Mouse (Mus musculus) myocyte (in vitro differentiated cells): Measurements from ENCODE around the gene Krtap1-5. TPM values are rescaled to one million over a fixed set of nuclear protein-coding genes. Genes with fewer than 3 reads are reported as not detected.

ENCODE experiments used
- H3K27me3 ChIP-seq: one replicate; pipeline ENCODE4 v1.6.1; 2011; ENCODE audit not compliant: control insufficient read depth, insufficient read depth, insufficient read length
- H3K36me3 ChIP-seq: one replicate; pipeline ENCODE4 v1.6.1; 2011; ENCODE audit not compliant: control insufficient read depth, insufficient read depth
- H3K4me2 ChIP-seq: one replicate; pipeline ENCODE4 v1.6.1; 2011; ENCODE audit warnings: low read depth, control low read depth
- H3K4me3 ChIP-seq: one replicate; pipeline ENCODE4 v1.5.1; 2011; ENCODE audit warnings: mild to moderate bottlenecking, control low read depth, moderate library complexity
- H3K79me2 ChIP-seq: one replicate; pipeline ENCODE4 v1.6.1; 2011; ENCODE audit not compliant: control insufficient read depth, insufficient read depth
- H3ac ChIP-seq: one replicate; pipeline ENCODE4 v1.6.1; 2011; ENCODE audit not compliant: control insufficient read depth, insufficient read length
- CEBPB ChIP-seq: IDR thresholded peaks from 2 replicates; pipeline ENCODE4 v1.6.1; 2011; ENCODE audit warnings: mild to moderate bottlenecking, moderate library complexity; ENCODE audit not compliant: poor library complexity, insufficient read depth, severe bottlenecking
- E2F4 ChIP-seq: IDR thresholded peaks from one replicate; pipeline ENCODE4 v1.6.1; 2011; ENCODE audit warnings: mild to moderate bottlenecking, control low read depth, moderate library complexity; ENCODE audit not compliant: insufficient read depth
- MAX ChIP-seq: IDR thresholded peaks from one replicate; pipeline ENCODE4 v1.6.1; 2011; ENCODE audit warnings: low read depth, mild to moderate bottlenecking, control low read depth
- MYOD1 ChIP-seq, 3 experiments: IDR thresholded peaks; one replicate each; pipeline ENCODE4 v1.6.1; 2011; ENCODE audit warnings: control low read depth in 2 of 3, low read depth in 2 of 3, mild to moderate bottlenecking in 2 of 3, moderate library complexity in 1 of 3; ENCODE audit not compliant: insufficient read length in 2 of 3, control insufficient read depth in 1 of 3
- MYOG ChIP-seq, 3 experiments: IDR thresholded peaks; one replicate each; pipeline ENCODE4 v1.6.1; 2011; ENCODE audit warnings: control low read depth in 2 of 3, low read depth in 2 of 3, mild to moderate bottlenecking in 2 of 3; ENCODE audit not compliant: insufficient read length in 2 of 3, control insufficient read depth in 1 of 3, insufficient read depth in 1 of 3
- POLR2A ChIP-seq: IDR thresholded peaks from one replicate; pipeline ENCODE4 v1.6.1; 2011; ENCODE audit warnings: low read depth, mild to moderate bottlenecking, control low read depth, moderate library complexity; ENCODE audit not compliant: insufficient read length
- POLR2AphosphoS2 ChIP-seq: IDR thresholded peaks from one replicate; pipeline ENCODE4 v1.6.1; 2011; ENCODE audit warnings: low read depth, control low read depth; ENCODE audit not compliant: insufficient read length
- REST ChIP-seq: IDR thresholded peaks from one replicate; pipeline ENCODE4 v1.6.1; 2011; ENCODE audit warnings: mild to moderate bottlenecking, control low read depth, moderate library complexity; ENCODE audit not compliant: insufficient read depth, insufficient read length
- SRF ChIP-seq: IDR thresholded peaks from one replicate; pipeline ENCODE4 v1.6.1; 2011; ENCODE audit warnings: low read depth; ENCODE audit not compliant: control insufficient read depth, insufficient read length
- TCF12 ChIP-seq: IDR thresholded peaks from one replicate; pipeline ENCODE4 v1.6.1; 2011; ENCODE audit warnings: mild to moderate bottlenecking, control low read depth; ENCODE audit not compliant: poor library complexity, insufficient read depth, severe bottlenecking
- TCF3 ChIP-seq: IDR thresholded peaks from one replicate; pipeline ENCODE4 v1.6.1; 2011; ENCODE audit warnings: low read depth, control low read depth; ENCODE audit not compliant: insufficient read length
- USF1 ChIP-seq: IDR thresholded peaks from one replicate; pipeline ENCODE4 v1.6.1; 2011; ENCODE audit warnings: low read depth, mild to moderate bottlenecking, control low read depth, moderate library complexity
- polyA plus RNA-seq: library from polyadenylated mRNA; unstranded; fragments of >200 nt; fragmentation: generic; extraction: Trizol; gene quantifications from one replicate; pipeline ENCODE4 v1.2.1, GENCODE M21; 2012; ENCODE audit warnings: missing spikeins

Gene Krtap1-5
- polyA plus RNA-seq, 1 experiment, result not detected

GRCm38 (mm10) chr11:99562580-99562979 is 18.2 kb downstream of the Krtap1-5 start:
- Histone ChIP-seq H3K4me3 (no peak overlapping the region), H3K4me2 (no peak overlapping the region), H3K36me3 (no peaks in the 10 kb centered on the region), H3K27me3 (no peaks in the 10 kb centered on the region), H3ac (no peak overlapping the region), H3K79me2 (no peaks in the 10 kb centered on the region)
- TF ChIP-seq E2F4, result no peak
- TF ChIP-seq SRF, result no peak

GRCm38 (mm10) chr11:99559366-99559765 is 21.4 kb downstream of the Krtap1-5 start, which contains the start of gene Gm11939:
Gm11939 (minus strand) TSS chr11:99559466.
- H3K36me3 ChIP-seq, result no peaks in the 10 kb centered on the region
- H3K4me3 ChIP-seq, result no peak within 1 kb of the TSS
- no peak within 1 kb of the TSS for H3K4me2 ChIP-seq
- no peak within 1 kb of the TSS for H3ac ChIP-seq
- no peaks in the 10 kb centered on the region for H3K27me3 ChIP-seq
- H3K79me2 ChIP-seq, result no peaks in the 10 kb centered on the region
- TF ChIP-seq MAX (no peak), MYOD1 (IDR thresholded peaks at IDR 0.05; ENCODE audit: control insufficient read depth in 1 of 3, insufficient read length in 2 of 3, low read depth in 2 of 3) (no peak), POLR2A (no peak), TCF12 (no peak), E2F4 (no peak), SRF (no peak), MYOG (IDR thresholded peaks at IDR 0.05; ENCODE audit: control insufficient read depth in 1 of 3, insufficient read depth in 1 of 3, insufficient read length in 2 of 3, low read depth in 2 of 3) (no peak), REST (no peak), USF1 (no peak), CEBPB (no peak), TCF3 (no peak)

DNA sequence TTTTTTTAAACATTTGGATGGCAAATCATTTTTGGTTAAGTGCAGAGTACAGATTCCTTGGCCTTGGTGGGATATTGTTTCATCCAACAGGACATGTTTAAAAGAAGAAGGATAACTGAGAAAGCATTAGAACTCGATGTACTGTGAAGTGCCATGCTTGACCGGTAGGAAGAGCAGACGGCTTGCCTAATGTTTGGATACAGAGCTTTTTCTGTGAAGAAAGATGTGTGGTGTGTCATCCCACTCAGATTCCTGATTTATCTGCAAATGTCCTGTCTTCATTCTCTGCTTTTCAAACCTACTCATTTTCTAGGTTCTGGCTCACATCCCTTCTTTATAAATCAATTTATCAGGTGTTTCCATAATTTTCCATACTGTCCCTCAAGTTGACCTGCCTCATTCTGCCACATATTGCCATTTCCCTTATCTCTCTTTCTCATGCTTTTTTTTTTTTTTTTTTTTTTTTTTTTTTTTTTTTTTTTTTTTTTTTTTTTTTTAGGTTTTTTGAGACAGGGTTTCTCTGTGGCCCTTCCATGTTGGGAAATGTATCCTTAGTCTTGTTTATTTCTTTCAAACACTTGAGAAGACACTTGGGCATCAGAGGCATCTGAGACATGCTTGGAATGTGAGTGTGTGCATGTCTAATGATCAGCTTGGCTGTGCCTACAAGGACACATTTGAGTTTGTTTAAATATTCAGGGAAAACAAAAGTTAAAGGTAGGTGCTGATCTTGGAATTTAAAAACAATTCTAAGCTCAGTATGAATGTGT is 22.7 kb downstream of the Krtap1-5 start:
- H3K79me2 ChIP-seq, result no peaks in the 10 kb centered on the region
- no peaks in the 10 kb centered on the region for H3K27me3 ChIP-seq
- no peak overlapping the region for H3K4me3 ChIP-seq
- no peaks in the 10 kb centered on the region for H3K36me3 ChIP-seq
- no peak overlapping the region for H3K4me2 ChIP-seq
- no peak for TF ChIP-seq USF1
- TF ChIP-seq MYOG (IDR thresholded peaks at IDR 0.05; ENCODE audit: control insufficient read depth in 1 of 3, insufficient read depth in 1 of 3, insufficient read length in 2 of 3, low read depth in 2 of 3), result no peak
- TF ChIP-seq CEBPB, result no peak
- TF ChIP-seq TCF12, result no peak
- no peak overlapping the region for H3ac ChIP-seq

- Histone ChIP-seq H3K79me2 (no peaks in the 10 kb centered on the region), H3K4me3 (no peak within 1 kb of the TSS), H3K36me3 (no peaks in the 10 kb centered on the region), H3K4me2 (no peak within 1 kb of the TSS), H3ac (no peak within 1 kb of the TSS), H3K27me3 (no peaks in the 10 kb centered on the region)
- TF ChIP-seq TCF3 (no peak), E2F4 (no peak), POLR2A (no peak), USF1 (no peak), MYOG (IDR thresholded peaks at IDR 0.05; ENCODE audit: control insufficient read depth in 1 of 3, insufficient read depth in 1 of 3, insufficient read length in 2 of 3, low read depth in 2 of 3) (no peak), MAX (no peak), REST (no peak), TCF12 (no peak), POLR2AphosphoS2 (no peak), MYOD1 (IDR thresholded peaks at IDR 0.05; ENCODE audit: control insufficient read depth in 1 of 3, insufficient read length in 2 of 3, low read depth in 2 of 3) (no peak), SRF (no peak), CEBPB (no peak)
Measured at GRCm38 (mm10) chr11:99556753-99557152, 24.1 kb downstream of the Krtap1-5 start, which contains the start of gene Krtap3-2. Krtap3-2 (minus strand) TSS chr11:99556853.

DNA sequence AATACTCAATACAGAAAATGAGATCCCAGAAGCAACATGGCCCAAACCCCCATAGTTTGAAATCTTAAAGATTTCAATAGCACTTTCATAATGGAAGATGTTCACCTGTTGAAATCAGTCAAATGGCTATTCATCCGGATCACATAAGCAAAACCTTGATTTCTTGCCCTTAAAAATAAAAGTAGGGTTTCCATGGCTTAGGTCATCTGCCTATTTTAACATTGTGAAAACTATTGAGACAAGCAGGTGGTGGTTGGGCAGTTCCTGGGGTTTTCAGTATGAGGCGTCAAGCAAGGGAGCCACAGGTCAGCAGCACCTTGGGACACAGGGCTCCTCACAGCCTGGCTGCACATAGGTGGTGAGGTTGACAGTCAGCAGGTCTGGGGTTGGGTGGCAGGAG is 24.6 kb downstream of the Krtap1-5 start:
- TF ChIP-seq TCF3 (no peak), E2F4 (no peak), MYOG (IDR thresholded peaks at IDR 0.05; ENCODE audit: control insufficient read depth in 1 of 3, insufficient read depth in 1 of 3, insufficient read length in 2 of 3, low read depth in 2 of 3) (no peak), TCF12 (no peak)
- no peak overlapping the region for H3ac ChIP-seq
- no peak overlapping the region for H3K4me3 ChIP-seq
- H3K27me3 ChIP-seq, result no peaks in the 10 kb centered on the region
- H3K4me2 ChIP-seq, result no peak overlapping the region
- no peaks in the 10 kb centered on the region for H3K79me2 ChIP-seq
- H3K36me3 ChIP-seq, result no peaks in the 10 kb centered on the region
